Mouse (Mus musculus) megakaryocyte, embryonic 14.5 days (primary cell): Measurements from ENCODE around the gene Amz1. TPM values are rescaled to one million over a fixed set of nuclear protein-coding genes. Genes with fewer than 3 reads are reported as not detected.

Source experiments
- H3K27me3 ChIP-seq: replicated peaks from 2 replicates; pipeline ENCODE3; 2012; ENCODE audit warnings: inconsistent platforms
- H3K36me3 ChIP-seq: replicated peaks from 2 replicates; pipeline ENCODE3; 2012; ENCODE audit warnings: low read length, inconsistent platforms, mixed read lengths
- H3K4me1 ChIP-seq: 2 replicates; pipeline ENCODE4 v1.6.1; 2012; ENCODE audit warnings: inconsistent platforms
- H3K4me3 ChIP-seq: replicated peaks from 2 replicates; pipeline ENCODE3; 2012; ENCODE audit warnings: moderate library complexity, mild to moderate bottlenecking, inconsistent platforms
- H3K9me3 ChIP-seq: 2 replicates; pipeline ENCODE4 v1.6.1; 2012; ENCODE audit warnings: inconsistent platforms
- FLI1 ChIP-seq: IDR thresholded peaks from 2 replicates; pipeline ENCODE4 v1.6.1; 2012; ENCODE audit warnings: low read length, inconsistent platforms, mixed read lengths
- GATA1 ChIP-seq: IDR thresholded peaks from 3 replicates; pipeline ENCODE4 v1.6.1; 2012; ENCODE audit warnings: mixed read lengths, low read length, inconsistent platforms, borderline replicate concordance
- polyA plus RNA-seq: library from polyadenylated mRNA; stranded (reverse); fragments of >175 nt; gene quantifications from 2 replicates; pipeline ENCODE4 v1.2.3, GENCODE M21; 2012; ENCODE audit warnings: low replicate concordance; ENCODE audit not compliant: insufficient read depth

Amz1 gene
- polyA plus RNA-seq, 1 experiment = 4.5 TPM

- H3K4me3 ChIP-seq = peak overlapping the region; percentile 13
- peaks cover 95% of the 10 kb centered on the region for H3K36me3 ChIP-seq
- TF ChIP-seq GATA1 = no peak
- TF ChIP-seq FLI1 = no peak
- H3K27me3 ChIP-seq = no peaks in the 10 kb centered on the region
- peaks cover 79% of the 10 kb centered on the region for H3K4me1 ChIP-seq
- H3K9me3 ChIP-seq = no peaks in the 10 kb centered on the region
Observed at GRCm38 (mm10) chr5:140781122-140781521, 57.2 kb downstream of the Amz1 start.

- Histone ChIP-seq H3K36me3 (peaks cover 95% of the 10 kb centered on the region), H3K27me3 (no peaks in the 10 kb centered on the region), H3K4me3 (no peak overlapping the region), H3K9me3 (no peaks in the 10 kb centered on the region), H3K4me1 (peaks cover 79% of the 10 kb centered on the region)
- TF ChIP-seq FLI1 (no peak), GATA1 (no peak)
Observed at GRCm38 (mm10) chr5:140781886-140782572, 58.1 kb downstream of the Amz1 start.

GRCm38 (mm10) chr5:140783577-140783976 is 59.6 kb downstream of the Amz1 start:
- H3K36me3 ChIP-seq = peaks cover 88% of the 10 kb centered on the region
- TF ChIP-seq FLI1 = no peak
- TF ChIP-seq GATA1 = no peak
- peaks cover 74% of the 10 kb centered on the region for H3K4me1 ChIP-seq
- H3K4me3 ChIP-seq = peak overlapping the region; percentile 23
- H3K9me3 ChIP-seq = no peaks in the 10 kb centered on the region
- H3K27me3 ChIP-seq = no peaks in the 10 kb centered on the region

GRCm38 (mm10) chr5:140784288-140784687 is 60.4 kb downstream of the Amz1 start:
- Histone ChIP-seq H3K4me1 (peaks cover 73% of the 10 kb centered on the region), H3K36me3 (peaks cover 87% of the 10 kb centered on the region), H3K27me3 (no peaks in the 10 kb centered on the region), H3K9me3 (no peaks in the 10 kb centered on the region), H3K4me3 (no peak overlapping the region)
- TF ChIP-seq GATA1 = no peak
- TF ChIP-seq FLI1 = no peak

- Histone ChIP-seq H3K4me1 (peaks cover 66% of the 10 kb centered on the region), H3K36me3 (peaks cover 82% of the 10 kb centered on the region), H3K27me3 (no peaks in the 10 kb centered on the region), H3K9me3 (no peaks in the 10 kb centered on the region), H3K4me3 (no peak overlapping the region)
- TF ChIP-seq FLI1 (no peak), GATA1 (no peak)
Observed at GRCm38 (mm10) chr5:140785240-140785872, 61.4 kb downstream of the Amz1 start.

GRCm38 (mm10) chr5:140789561-140789960 is 65.6 kb downstream of the Amz1 start:
- no peak overlapping the region for H3K4me3 ChIP-seq
- TF ChIP-seq GATA1 = no peak
- no peak for TF ChIP-seq FLI1

GRCm38 (mm10) chr5:140790392-140790791 is 66.5 kb downstream of the Amz1 start:
- H3K4me1 ChIP-seq = peaks cover 76% of the 10 kb centered on the region
- H3K27me3 ChIP-seq = no peaks in the 10 kb centered on the region
- TF ChIP-seq FLI1 (no peak), GATA1 (no peak)
- peaks cover 45% of the 10 kb centered on the region for H3K36me3 ChIP-seq
- no peaks in the 10 kb centered on the region for H3K9me3 ChIP-seq
- H3K4me3 ChIP-seq = no peak overlapping the region

More at GRCm38 (mm10) chr5:140789561-140789960, 65.6 kb downstream of the Amz1 start:
- peaks cover 53% of the 10 kb centered on the region for H3K36me3 ChIP-seq
- H3K4me1 ChIP-seq = peaks cover 68% of the 10 kb centered on the region
- H3K27me3 ChIP-seq = no peaks in the 10 kb centered on the region
- H3K9me3 ChIP-seq = no peaks in the 10 kb centered on the region

GRCm38 (mm10) chr5:140790937-140791877 is 67.3 kb downstream of the Amz1 start:
- no peak overlapping the region for H3K4me3 ChIP-seq
- H3K27me3 ChIP-seq = no peaks in the 10 kb centered on the region
- peaks cover 38% of the 10 kb centered on the region for H3K36me3 ChIP-seq
- peaks cover 75% of the 10 kb centered on the region for H3K4me1 ChIP-seq
- no peaks in the 10 kb centered on the region for H3K9me3 ChIP-seq
- TF ChIP-seq FLI1 = no peak
- TF ChIP-seq GATA1 = no peak

GRCm38 (mm10) chr5:140792233-140792632 is 68.3 kb downstream of the Amz1 start:
- no peak overlapping the region for H3K4me3 ChIP-seq
- H3K27me3 ChIP-seq = no peaks in the 10 kb centered on the region
- H3K4me1 ChIP-seq = peaks cover 75% of the 10 kb centered on the region
- H3K36me3 ChIP-seq = peaks cover 30% of the 10 kb centered on the region
- TF ChIP-seq FLI1 = no peak
- TF ChIP-seq GATA1 = no peak
- H3K9me3 ChIP-seq = no peaks in the 10 kb centered on the region
